Mouse (Mus musculus): ENCODE data around the gene Flot1. TPM values are rescaled to one million over a fixed set of nuclear protein-coding genes. Genes with fewer than 3 reads are reported as not detected.
"Not testable (repeated sequence)": the region's sequence is repeated elsewhere in the genome, so short reads cannot be mapped to it uniquely, and the experiment has no call there.

Gene Flot1
- total RNA-seq, 2 experiments from 2014 or later: 54.6 to 70.8 TPM

- DNase-seq: peak; percentile 88
Observed at GRCm38 (mm10) chr17:35836178-35836965, 13.3 kb downstream of the Flot1 start.

GRCm38 (mm10) chr17:35836991-35837422, 14.0 kb downstream of the Flot1 start:
- DNase-seq: peak; percentile 91

- DNase-seq: peak; percentile 63
Observed at GRCm38 (mm10) chr17:35837487-35837886, 14.5 kb downstream of the Flot1 start.

- peak; percentile 98 for DNase-seq
Observed at GRCm38 (mm10) chr17:35838122-35838544, 15.1 kb downstream of the Flot1 start, which contains the start of gene Tubb5. TSS of gene Tubb5 (minus strand) at chr17:35838306.

GRCm38 (mm10) chr17:35838570-35838969, 15.5 kb downstream of the Flot1 start:
- DNase-seq: no peak

- DNase-seq: not testable (repeated sequence)
Observed at GRCm38 (mm10) chr17:35839002-35839401, 16.0 kb downstream of the Flot1 start.

GRCm38 (mm10) chr17:35840561-35840960, 17.5 kb downstream of the Flot1 start:
- no peak for DNase-seq

GRCm38 (mm10) chr17:35841076-35841950, 18.3 kb downstream of the Flot1 start, which contains the start of gene Mdc1:
TSS of gene Mdc1 (plus strand) at chr17:35841515.
- DNase-seq: peak; percentile 98

GRCm38 (mm10) chr17:35842006-35842405, 19.0 kb downstream of the Flot1 start:
- no peak for DNase-seq

- DNase-seq: no peak
Observed at GRCm38 (mm10) chr17:35843514-35843913, 20.5 kb downstream of the Flot1 start.

GRCm38 (mm10) chr17:35848112-35848511, 25.1 kb downstream of the Flot1 start:
- DNase-seq: peak; percentile 33

- no peak for DNase-seq
Observed at GRCm38 (mm10) chr17:35850974-35851373, 27.9 kb downstream of the Flot1 start.

GRCm38 (mm10) chr17:35859371-35859770, 36.3 kb downstream of the Flot1 start:
- DNase-seq: no peak

- DNase-seq: no peak
Observed at GRCm38 (mm10) chr17:35859835-35860234, 36.8 kb downstream of the Flot1 start.

GRCm38 (mm10) chr17:35860831-35861197, 37.8 kb downstream of the Flot1 start:
- no peak for DNase-seq

GRCm38 (mm10) chr17:35861198-35861857, 38.3 kb downstream of the Flot1 start, which contains the start of gene Nrm:
TSS of gene Nrm (plus strand) at chr17:35861318.
- peak; percentile 93 for DNase-seq

- peak; percentile 37 for DNase-seq
Observed at GRCm38 (mm10) chr17:35864832-35865353, 41.9 kb downstream of the Flot1 start.

GRCm38 (mm10) chr17:35865481-35866280, 42.7 kb downstream of the Flot1 start, which contains the start of gene Ppp1r18:
TSS of gene Ppp1r18 (plus strand) at chr17:35865593.
- DNase-seq: peak; percentile 81

- peak; percentile 81 for DNase-seq
Observed at GRCm38 (mm10) chr17:35866281-35866831, 43.3 kb downstream of the Flot1 start.

Measured in adrenal gland, postnatal 10 days (tissue).